Mouse (Mus musculus) brain, embryonic 14.5 days (tissue): Measurements from ENCODE around the gene Ndel1.

ENCODE experiments used
- CTCF ChIP-seq: fragments of 200-500 bp; IDR thresholded peaks from 2 replicates; pipeline ENCODE4 v1.5.1; 2012; ENCODE audit warnings: inconsistent platforms, mild to moderate bottlenecking, moderate library complexity, borderline replicate concordance; ENCODE audit not compliant: insufficient read depth, insufficient read length; ENCODE audit errors: extremely low read depth
- POLR2A ChIP-seq: fragments of 200-500 bp; IDR thresholded peaks from 2 replicates; pipeline ENCODE4 v1.6.1; 2012; ENCODE audit warnings: mild to moderate bottlenecking, inconsistent platforms, borderline replicate concordance; ENCODE audit not compliant: poor library complexity, insufficient read depth, insufficient read length, severe bottlenecking; ENCODE audit errors: extremely low read depth

- TF ChIP-seq CTCF = no peak
- no peak for TF ChIP-seq POLR2A
Observed at GRCm38 (mm10) chr11:68878811-68879210, 7.2 kb upstream of the Ndel1 start.
